Mouse (Mus musculus): ENCODE data around the gene Fmo2.

DNA sequence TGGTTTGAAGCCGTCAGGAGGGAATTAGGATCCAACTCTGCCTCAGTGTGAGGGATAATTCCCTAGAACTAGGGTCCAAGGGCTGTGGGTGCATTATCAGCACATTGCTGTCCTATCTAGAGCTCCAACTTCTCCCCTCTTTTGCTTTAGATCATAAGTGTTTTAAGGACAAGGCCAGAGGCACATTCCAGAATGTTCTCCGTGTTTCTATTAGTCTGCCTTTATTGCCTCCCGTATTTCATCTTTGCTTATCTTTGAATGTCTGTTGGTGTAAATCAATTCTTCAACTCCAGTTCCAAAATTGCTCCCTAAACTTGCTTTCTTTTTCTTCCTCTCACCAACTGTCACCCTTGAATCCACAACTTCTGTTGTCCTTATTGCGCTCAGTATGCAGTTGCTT is 33.9 kb upstream of the Fmo2 start:
- TF ChIP-seq POLR2AphosphoS2 (IDR thresholded peaks at IDR 0.05; ENCODE audit: insufficient read length, low read depth): no peak
- no peak for TF ChIP-seq SRF (IDR thresholded peaks at IDR 0.05; ENCODE audit: control insufficient read depth, insufficient read length, low read depth)
- TF ChIP-seq POLR2A (IDR thresholded peaks at IDR 0.05; ENCODE audit: insufficient read length, low read depth): no peak
- TF ChIP-seq USF1 (IDR thresholded peaks at IDR 0.05; ENCODE audit: low read depth): no peak
- no peak for TF ChIP-seq MAX (IDR thresholded peaks at IDR 0.05; ENCODE audit: low read depth)
- no peak for TF ChIP-seq MYOD1 (IDR thresholded peaks at IDR 0.05; ENCODE audit: control insufficient read depth in 1 of 3, insufficient read length in 2 of 3, low read depth in 2 of 3)
- TF ChIP-seq TCF3 (IDR thresholded peaks at IDR 0.05; ENCODE audit: insufficient read length, low read depth): no peak
- TF ChIP-seq TCF12 (IDR thresholded peaks at IDR 0.05; ENCODE audit: insufficient read depth, poor library complexity, severe bottlenecking): no peak

Measured in myocyte (in vitro differentiated cells).